Mouse (Mus musculus): ENCODE data around the gene Dixdc1. TPM values are rescaled to one million over a fixed set of nuclear protein-coding genes. Genes with fewer than 3 reads are reported as not detected.

Gene Dixdc1
- polyA plus RNA-seq, 1 experiment, result 5.3 TPM

DNA sequence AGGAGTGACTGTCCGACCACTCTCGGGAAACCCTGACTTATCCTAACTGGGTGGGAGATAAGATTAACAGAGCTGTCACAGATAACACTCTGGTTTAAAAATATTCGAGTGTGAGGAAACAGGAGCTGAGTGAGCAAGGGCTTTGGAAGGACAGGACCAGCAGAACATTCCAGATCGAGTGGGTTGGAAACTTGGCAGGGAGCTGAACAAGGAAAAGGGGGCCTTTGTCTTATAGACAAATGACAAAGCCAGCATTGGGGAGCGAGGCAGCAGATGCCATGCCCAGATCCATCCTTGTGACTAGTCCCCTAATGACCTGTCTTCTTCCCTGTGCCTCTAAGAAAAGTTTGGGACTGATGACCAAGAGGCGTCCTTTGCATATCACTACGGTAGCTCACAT lies 14.6 kb upstream of the Dixdc1 start:
- Histone ChIP-seq H3K4me3 (ENCODE audit: insufficient read depth, low read depth, low read length) (peak overlapping the region; percentile 57), H3K36me3 (ENCODE audit: control insufficient read depth, insufficient read depth, low read length) (no peaks in the 10 kb centered on the region), H3K27ac (ENCODE audit: insufficient read depth, low read depth, low read length) (peak overlapping the region; percentile 92), H3K4me1 (ENCODE audit: control insufficient read depth, insufficient read depth, low read length) (peaks cover 14% of the 10 kb centered on the region), H3K27me3 (replicated peaks; ENCODE audit: control insufficient read depth, insufficient read depth, low read length) (no peaks in the 10 kb centered on the region)
- 52% methylated on average over 7 of the region's 7 CpGs for WGBS
- TF ChIP-seq POLR2A (IDR thresholded peaks at IDR 0.05; ENCODE audit: low read depth, low read length) (no peak), CTCF (conservative IDR thresholded peaks at IDR 0.05; ENCODE audit: insufficient read depth, insufficient read length, low read depth, low read length) (no peak)
- no peak for DNase-seq

- no peaks in the 10 kb centered on the region for H3K27me3 ChIP-seq (replicated peaks; ENCODE audit: control insufficient read depth, insufficient read depth, low read length)
- H3K36me3 ChIP-seq (ENCODE audit: control insufficient read depth, insufficient read depth, low read length), result no peaks in the 10 kb centered on the region
- DNase-seq, result peak; percentile 91
- WGBS, result 30% methylated on average over 17 of the region's 17 CpGs
- H3K4me3 ChIP-seq (ENCODE audit: insufficient read depth, low read depth, low read length), result peak overlapping the region; percentile 57
- peaks cover 19% of the 10 kb centered on the region for H3K4me1 ChIP-seq (ENCODE audit: control insufficient read depth, insufficient read depth, low read length)
- TF ChIP-seq CTCF (conservative IDR thresholded peaks at IDR 0.05; ENCODE audit: insufficient read depth, insufficient read length, low read depth, low read length) (no peak), POLR2A (IDR thresholded peaks at IDR 0.05; ENCODE audit: low read depth, low read length) (no peak)
- H3K27ac ChIP-seq (ENCODE audit: insufficient read depth, low read depth, low read length), result peak overlapping the region; percentile 92
Observed at GRCm38 (mm10) chr9:50752784-50753615, 13.7 kb upstream of the Dixdc1 start.

DNA sequence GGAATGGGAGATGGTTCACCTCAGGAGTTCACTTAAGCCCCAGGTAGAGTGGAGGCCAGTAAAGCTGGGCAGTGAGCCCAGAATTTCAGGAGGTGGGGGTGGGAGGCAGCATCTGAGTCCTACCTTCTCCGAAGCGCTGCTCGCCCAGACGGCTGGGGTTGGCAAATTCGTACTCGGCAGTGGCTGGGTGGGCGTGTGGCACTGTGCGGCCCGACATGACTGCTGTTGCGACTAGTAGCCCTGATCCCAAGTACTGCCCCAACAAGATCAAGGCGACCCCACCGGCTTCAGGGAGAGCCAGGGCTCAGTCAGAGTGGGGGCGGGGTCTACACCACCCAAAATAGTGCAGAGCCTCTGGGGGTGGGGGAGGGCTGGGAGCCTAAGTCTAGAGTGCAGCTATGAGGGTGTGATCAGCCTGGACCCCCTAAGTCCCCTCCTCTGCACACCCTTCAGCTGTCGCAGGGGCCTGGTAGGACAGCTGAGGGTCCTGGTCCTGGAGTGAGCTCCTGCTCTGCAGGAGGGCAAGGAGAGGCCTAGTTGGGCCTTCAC lies 12.8 kb upstream of the Dixdc1 start, which contains the start of gene Hspb2:
Gene Hspb2, minus strand, starts transcription at position 301 of the 549 bp plus-strand sequence.
- no peak for TF ChIP-seq CTCF (conservative IDR thresholded peaks at IDR 0.05; ENCODE audit: insufficient read depth, insufficient read length, low read depth, low read length)
- no peak for TF ChIP-seq POLR2A (IDR thresholded peaks at IDR 0.05; ENCODE audit: low read depth, low read length)
- WGBS, result 38% methylated on average over 14 of the region's 14 CpGs
- Histone ChIP-seq H3K27me3 (replicated peaks; ENCODE audit: control insufficient read depth, insufficient read depth, low read length) (no peaks in the 10 kb centered on the region), H3K4me1 (ENCODE audit: control insufficient read depth, insufficient read depth, low read length) (peaks cover 19% of the 10 kb centered on the region), H3K27ac (ENCODE audit: insufficient read depth, low read depth, low read length) (peak within 1 kb of the TSS; percentile 92), H3K4me3 (ENCODE audit: insufficient read depth, low read depth, low read length) (peak within 1 kb of the TSS; percentile 57), H3K36me3 (ENCODE audit: control insufficient read depth, insufficient read depth, low read length) (no peaks in the 10 kb centered on the region)
- DNase-seq, result peak; percentile 46

- peak within 1 kb of the TSS; percentile 39 for H3K4me3 ChIP-seq (ENCODE audit: insufficient read depth, low read depth, low read length)
- peak within 1 kb of the TSS; percentile 92 for H3K27ac ChIP-seq (ENCODE audit: insufficient read depth, low read depth, low read length)
- no peaks in the 10 kb centered on the region for H3K36me3 ChIP-seq (ENCODE audit: control insufficient read depth, insufficient read depth, low read length)
- DNase-seq, result no peak
- WGBS, result 65% methylated on average over 22 of the region's 22 CpGs
- H3K4me1 ChIP-seq (ENCODE audit: control insufficient read depth, insufficient read depth, low read length), result peaks cover 19% of the 10 kb centered on the region
- no peaks in the 10 kb centered on the region for H3K27me3 ChIP-seq (replicated peaks; ENCODE audit: control insufficient read depth, insufficient read depth, low read length)
- no peak for TF ChIP-seq POLR2A (IDR thresholded peaks at IDR 0.05; ENCODE audit: low read depth, low read length)
- TF ChIP-seq CTCF (conservative IDR thresholded peaks at IDR 0.05; ENCODE audit: insufficient read depth, insufficient read length, low read depth, low read length), result no peak
Observed at GRCm38 (mm10) chr9:50751323-50751722, 12.0 kb upstream of the Dixdc1 start, which contains the start of gene Cryab. Gene Cryab, plus strand, starts transcription at chr9:50751325.

DNA sequence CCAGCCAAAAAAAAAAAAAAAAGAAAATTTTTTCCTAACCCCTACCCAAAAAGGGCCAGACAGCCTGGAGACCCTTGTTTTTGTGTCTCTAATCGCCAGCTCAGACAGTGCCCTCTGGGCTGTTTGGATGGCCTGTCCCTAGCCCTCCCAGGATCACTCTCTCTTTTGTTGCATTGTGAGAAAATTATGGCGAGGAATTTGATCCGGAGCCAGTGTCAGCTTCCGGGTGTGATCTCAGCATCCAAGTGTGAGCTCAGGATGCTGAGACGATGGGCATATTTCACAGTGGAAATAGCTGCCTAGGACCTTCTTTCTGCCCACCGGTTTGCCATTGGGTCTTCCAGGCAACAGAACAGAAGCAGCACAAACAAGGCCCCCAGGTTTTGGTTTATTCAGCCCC lies 11.4 kb upstream of the Dixdc1 start:
- 68% methylated on average over 6 of the region's 6 CpGs for WGBS
- Histone ChIP-seq H3K36me3 (ENCODE audit: control insufficient read depth, insufficient read depth, low read length) (no peaks in the 10 kb centered on the region), H3K4me3 (ENCODE audit: insufficient read depth, low read depth, low read length) (peak overlapping the region; percentile 39; the same call in 1 of the 2 replicates), H3K27ac (ENCODE audit: insufficient read depth, low read depth, low read length) (peak overlapping the region; percentile 92), H3K27me3 (replicated peaks; ENCODE audit: control insufficient read depth, insufficient read depth, low read length) (no peaks in the 10 kb centered on the region), H3K4me1 (ENCODE audit: control insufficient read depth, insufficient read depth, low read length) (peaks cover 19% of the 10 kb centered on the region)
- TF ChIP-seq POLR2A (IDR thresholded peaks at IDR 0.05; ENCODE audit: low read depth, low read length), result no peak
- TF ChIP-seq CTCF (conservative IDR thresholded peaks at IDR 0.05; ENCODE audit: insufficient read depth, insufficient read length, low read depth, low read length), result no peak
- no peak for DNase-seq

DNA sequence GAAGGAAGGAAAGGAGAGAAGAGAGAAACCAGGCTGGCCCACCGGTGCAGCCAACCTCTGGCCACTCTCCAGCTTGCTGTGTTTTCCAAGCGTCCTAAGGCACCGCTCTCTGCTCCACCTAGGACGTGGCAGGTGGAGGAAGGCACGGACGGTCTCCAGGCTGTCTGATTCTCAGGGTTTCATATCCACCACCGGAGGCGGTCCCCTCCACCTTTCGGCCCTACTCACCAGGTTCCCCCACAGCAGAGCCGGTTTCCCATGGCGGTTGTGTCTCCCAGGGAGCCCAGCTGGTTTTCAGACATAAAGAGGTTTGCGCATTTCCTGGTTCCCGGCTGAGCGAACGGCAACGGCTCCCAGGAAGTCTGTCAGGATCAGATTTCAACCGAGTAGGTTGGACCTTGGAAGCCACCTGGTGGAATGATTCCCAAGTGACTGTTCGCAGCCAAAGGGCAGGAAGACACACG lies 6.9 kb upstream of the Dixdc1 start, which contains the start of gene 2310030G06Rik:
Gene 2310030G06Rik, minus strand, starts transcription at position 323 of the 464 bp plus-strand sequence.
- TF ChIP-seq POLR2A (IDR thresholded peaks at IDR 0.05; ENCODE audit: low read depth, low read length) (no peak), CTCF (conservative IDR thresholded peaks at IDR 0.05; ENCODE audit: insufficient read depth, insufficient read length, low read depth, low read length) (peak; percentile 51)
- Histone ChIP-seq H3K4me3 (ENCODE audit: insufficient read depth, low read depth, low read length) (peak within 1 kb of the TSS; percentile 77), H3K27me3 (replicated peaks; ENCODE audit: control insufficient read depth, insufficient read depth, low read length) (no peaks in the 10 kb centered on the region), H3K36me3 (ENCODE audit: control insufficient read depth, insufficient read depth, low read length) (no peaks in the 10 kb centered on the region), H3K27ac (ENCODE audit: insufficient read depth, low read depth, low read length) (peak within 1 kb of the TSS; percentile 90), H3K4me1 (ENCODE audit: control insufficient read depth, insufficient read depth, low read length) (peaks cover 12% of the 10 kb centered on the region; the same call in 1 of the 2 replicates)
- peak; percentile 92 for DNase-seq
- 4% methylated on average over 19 of the region's 19 CpGs for WGBS

GRCm38 (mm10) chr9:50745806-50746205 lies 6.5 kb upstream of the Dixdc1 start:
- peak; percentile 55 for DNase-seq

More at GRCm38 (mm10) chr9:50745806-50746205, 6.5 kb upstream of the Dixdc1 start:
- peak overlapping the region; percentile 90 for H3K27ac ChIP-seq (ENCODE audit: insufficient read depth, low read depth, low read length)
- WGBS, result 13% methylated on average over 7 of the region's 7 CpGs
- no peaks in the 10 kb centered on the region for H3K36me3 ChIP-seq (ENCODE audit: control insufficient read depth, insufficient read depth, low read length)
- peak overlapping the region; percentile 77 for H3K4me3 ChIP-seq (ENCODE audit: insufficient read depth, low read depth, low read length)
- TF ChIP-seq CTCF (conservative IDR thresholded peaks at IDR 0.05; ENCODE audit: insufficient read depth, insufficient read length, low read depth, low read length) (no peak), POLR2A (IDR thresholded peaks at IDR 0.05; ENCODE audit: low read depth, low read length) (no peak)
- no peaks in the 10 kb centered on the region for H3K27me3 ChIP-seq (replicated peaks; ENCODE audit: control insufficient read depth, insufficient read depth, low read length)
- H3K4me1 ChIP-seq (ENCODE audit: control insufficient read depth, insufficient read depth, low read length), result peaks cover 12% of the 10 kb centered on the region; the same call in 1 of the 2 replicates

Data from kidney, adult 2 months (tissue).